Mouse (Mus musculus) ovary, postnatal 14 days (tissue): Measurements from ENCODE around the gene Ms4a4c.
"Not testable (repeated sequence)": the region's sequence is repeated elsewhere in the genome, so short reads cannot be mapped to it uniquely, and the experiment has no call there.

Source experiments
- DNase-seq: peaks from one replicate; pipeline ENCODE4 v3.0.0; 2022; ENCODE audit warnings: low spot score

The Ms4a4c gene

GRCm38 (mm10) chr19:11464795-11465194, 60.2 kb downstream of the Ms4a4c start:
- DNase-seq, result not testable (repeated sequence)

DNA sequence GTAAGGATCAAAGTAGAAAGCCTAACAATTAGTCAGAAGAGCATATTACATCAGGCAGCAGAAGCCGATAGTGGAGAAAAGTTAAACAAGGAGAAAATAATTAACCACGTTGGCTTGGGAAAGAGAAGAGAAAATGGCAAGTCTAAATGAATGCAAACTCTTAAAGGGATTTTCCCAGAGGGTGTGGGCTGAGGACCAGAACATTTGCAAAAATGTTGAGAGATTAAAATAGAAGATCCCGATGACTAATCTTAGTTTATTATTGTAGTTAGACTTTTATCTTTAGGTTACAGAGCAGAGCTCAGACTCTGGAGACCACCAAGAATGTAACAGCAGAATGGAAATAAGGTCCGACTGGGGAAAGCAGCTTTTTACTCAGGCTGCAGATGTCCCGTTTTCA, 61.9 kb downstream of the Ms4a4c start:
- DNase-seq, result no peak

DNA sequence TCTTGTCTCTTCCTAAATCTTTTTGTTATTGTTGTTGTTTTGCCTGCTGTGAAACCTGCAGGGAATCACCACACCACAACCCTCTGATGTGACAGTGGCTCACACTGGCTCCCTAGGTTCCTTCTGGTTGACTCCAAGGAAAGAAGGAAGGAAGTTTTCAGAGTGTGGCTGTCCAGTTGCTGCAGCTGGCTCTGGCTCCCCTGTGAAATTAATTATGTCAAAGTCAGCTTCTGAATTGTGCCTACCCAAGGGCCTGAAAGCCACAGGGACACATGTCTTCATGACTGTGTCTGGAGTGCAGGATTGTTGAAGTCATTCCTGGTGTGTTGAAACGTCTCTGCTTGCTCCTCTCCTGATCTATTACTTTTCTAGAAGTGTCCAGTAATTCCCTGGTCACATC, 63.8 kb downstream of the Ms4a4c start:
- DNase-seq, result not testable (repeated sequence)

DNA sequence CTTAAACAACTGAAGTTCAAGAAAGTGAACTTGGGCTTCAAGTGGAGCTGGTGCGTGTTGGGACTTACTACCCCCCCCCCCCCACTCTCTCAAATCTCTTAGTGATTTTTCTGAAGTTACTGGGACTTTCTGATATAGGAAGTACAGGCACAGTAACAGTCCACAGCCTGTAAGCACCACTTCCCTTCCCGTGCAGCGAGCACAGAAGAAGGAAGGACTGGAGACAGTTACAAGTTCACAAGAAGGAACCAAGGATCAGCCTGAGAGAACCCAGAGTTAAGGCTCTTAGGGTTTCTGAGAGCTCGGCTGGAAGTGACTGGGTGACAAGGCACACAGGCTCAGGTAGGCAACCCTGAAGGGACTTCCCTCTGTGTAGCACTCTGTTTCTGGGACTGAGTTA, 64.6 kb downstream of the Ms4a4c start, which contains the start of gene Ms4a6c:
Gene Ms4a6c (plus strand): TSS at position 152 of the 400 bp plus-strand sequence.
- DNase-seq, result not testable (repeated sequence)
